ENCODE assay signal across 8 mouse cellular contexts in the genomic region with DNA sequence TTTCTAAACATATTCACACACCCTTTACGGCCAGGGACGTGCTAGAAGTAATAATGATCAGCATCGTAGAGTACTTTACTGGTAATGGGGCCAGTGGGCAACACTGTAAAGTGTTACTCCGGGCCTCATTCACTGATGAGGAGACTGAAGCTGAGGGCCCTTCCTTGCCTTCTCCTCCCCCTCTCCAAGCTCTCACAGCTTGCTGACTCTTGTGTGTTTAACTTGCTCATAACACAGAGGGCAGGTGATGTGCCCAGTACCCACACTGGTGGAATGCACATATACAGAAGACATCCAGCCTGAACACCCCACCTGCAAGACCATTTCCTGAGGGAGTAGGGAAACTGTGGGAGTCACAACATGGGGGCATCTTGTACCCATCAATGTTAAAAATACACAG.
DNase-seq lines count a peak whose midpoint lies in the region; ATAC-seq and TF ChIP-seq lines count a peak whose summit lies in the region.

No protein-coding gene starts in this region.

- 44% methylated on average over 4 of the region's 4 CpGs for WGBS in liver, embryonic 12.5 days (ENCODE audit: insufficient replicate concordance)
- 39% methylated on average over 4 of the region's 4 CpGs for WGBS in stomach, embryonic 15.5 days

- H3K9ac ChIP-seq in liver, embryonic 12.5 days, result peak overlapping the region; percentile 93; the same call in 1 of the 2 replicates
- no peak overlapping the region for H3K9ac ChIP-seq in stomach, embryonic 15.5 days

- no peaks in the 10 kb centered on the region for H3K9me3 ChIP-seq in megakaryocyte, embryonic 14.5 days
- H3K9me3 ChIP-seq in liver, embryonic 12.5 days (replicated peaks), result no peaks in the 10 kb centered on the region
- no peaks in the 10 kb centered on the region for H3K9me3 ChIP-seq in stomach, embryonic 15.5 days

- intact Hi-C loops in gastrocnemius, adult 2 months (cut with DNase I), result loop anchor here (5.0 kb wide), 1 partner anchor 45 kb away; no protein-coding TSS in a partner anchor

- DNase-seq in gastrocnemius, adult 2 months, result no peak
- no peak for DNase-seq in gastrocnemius, adult 18-20 months (ENCODE audit: low spot score)
- DNase-seq in adrenal gland, postnatal 14 days, result no peak
- no peak for DNase-seq in ovary, adult 18-20 months (ENCODE audit: low spot score)

- peak overlapping the region; percentile 94 for H3K27ac ChIP-seq in gastrocnemius, adult 2 months
- H3K27ac ChIP-seq in liver, embryonic 12.5 days, result no peak overlapping the region
- 0 out of 2 replicates have a peak overlapping the region, but pooled peaks have one; percentile 1 for H3K27ac ChIP-seq in stomach, embryonic 15.5 days

- peak overlapping the region; percentile 90 for H3K4me3 ChIP-seq in gastrocnemius, adult 2 months
- H3K4me3 ChIP-seq in megakaryocyte, embryonic 14.5 days (replicated peaks), result peak overlapping the region; percentile 96
- peak overlapping the region; percentile 75 for H3K4me3 ChIP-seq in liver, embryonic 12.5 days
- peak overlapping the region; percentile 78 for H3K4me3 ChIP-seq in stomach, embryonic 15.5 days (replicated peaks)

- TF ChIP-seq CTCF in gastrocnemius, adult 2 months (IDR thresholded peaks at IDR 0.05), result no peak

- peaks cover 94% of the 10 kb centered on the region for H3K4me1 ChIP-seq in megakaryocyte, embryonic 14.5 days
- peaks cover 63% of the 10 kb centered on the region for H3K4me1 ChIP-seq in liver, embryonic 12.5 days
- peaks cover 44% of the 10 kb centered on the region for H3K4me1 ChIP-seq in stomach, embryonic 15.5 days

- H3K27me3 ChIP-seq in megakaryocyte, embryonic 14.5 days (replicated peaks), result no peaks in the 10 kb centered on the region
- H3K27me3 ChIP-seq in liver, embryonic 12.5 days (replicated peaks), result no peaks in the 10 kb centered on the region
- H3K27me3 ChIP-seq in stomach, embryonic 15.5 days (replicated peaks), result no peaks in the 10 kb centered on the region

- ATAC-seq in megakaryocyte, adult 5-6 weeks (ENCODE audit: poor library complexity, severe bottlenecking), result no peak
- no peak for ATAC-seq in liver, embryonic 12.5 days
- no peak for ATAC-seq in stomach, embryonic 15.5 days (ENCODE audit: insufficient read depth, low FRiP score, low read depth)

- peak overlapping the region; percentile 81 for H3K4me2 ChIP-seq in liver, embryonic 12.5 days
- peak overlapping the region; percentile 82 for H3K4me2 ChIP-seq in stomach, embryonic 15.5 days

- peaks cover 46% of the 10 kb centered on the region for H3K36me3 ChIP-seq in megakaryocyte, embryonic 14.5 days (replicated peaks; ENCODE audit: low read length)
- H3K36me3 ChIP-seq in liver, embryonic 12.5 days, result 0 out of 2 replicates have a peak, but pooled peaks cover 7% of the 10 kb centered on the region
- H3K36me3 ChIP-seq in stomach, embryonic 15.5 days, result no peaks in the 10 kb centered on the region
